Mouse (Mus musculus) neutrophil, adult 59 days (primary cell): ENCODE data around the gene Smad6. TPM values are rescaled to one million over a fixed set of nuclear protein-coding genes. Genes with fewer than 3 reads are reported as not detected.

Experiments used
- total RNA-seq, 2 experiments: library from RNA; stranded (reverse); gene quantifications; 1 replicate in 1 of 2; 2 replicates in 1 of 2; pipeline ENCODE4 v1.2.4; 2023

The Smad6 gene
- 1 to 10 TPM; 1.1 to 2.1 TPM for total RNA-seq

DNA sequence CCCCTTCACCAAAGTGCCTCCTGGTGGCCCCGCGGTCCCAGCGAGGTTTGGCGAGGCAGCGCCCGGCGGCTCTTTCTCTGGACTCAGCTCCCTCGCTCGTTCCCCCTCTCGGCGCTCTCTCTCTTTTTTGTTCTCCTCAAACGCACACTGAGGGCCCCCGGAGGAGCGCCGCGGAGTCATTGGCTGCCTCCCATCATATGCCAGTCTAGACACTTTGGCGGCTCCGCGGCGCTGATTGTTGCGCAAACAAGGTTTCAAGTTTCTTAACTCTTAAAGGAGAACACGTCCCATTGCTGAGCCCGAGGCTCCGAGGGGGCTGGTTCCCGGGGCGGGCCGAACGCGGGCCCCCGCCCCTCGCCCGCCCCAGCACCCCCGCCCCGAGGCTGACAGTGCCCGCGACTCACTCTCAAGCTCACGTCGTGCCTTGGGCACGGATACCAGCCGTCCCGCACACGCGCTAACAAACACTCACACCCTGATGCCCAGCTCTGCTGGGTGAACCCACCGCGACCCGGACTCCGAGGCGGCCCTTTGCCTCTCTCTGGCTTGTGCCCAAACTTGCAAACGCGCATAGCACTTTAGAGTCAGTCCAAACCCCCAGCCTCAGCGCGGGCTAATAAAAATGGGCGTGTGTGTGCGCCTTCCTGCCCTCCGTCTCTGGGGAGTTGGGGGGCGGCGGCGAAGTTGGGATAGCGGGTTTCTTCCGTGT lies at the start of gene Smad6:
Gene Smad6, minus strand, starts transcription at position 207 of the 709 bp plus-strand sequence.

Other genes with a start within 250 kb of the Smad6 start
- not detected for gene Lctl, start 95.1 kb upstream of the Smad6 start, total RNA-seq
- 10 to 100 TPM; 18.8 to 22.3 TPM for gene Zwilch, start 151.0 kb upstream of the Smad6 start, total RNA-seq
- 100 to 1,000 TPM; 617 to 686 TPM for gene Rpl4, start 151.3 kb upstream of the Smad6 start, total RNA-seq
- 10 to 100 TPM; 30.9 to 33.0 TPM for gene Snapc5, start 157.2 kb upstream of the Smad6 start, total RNA-seq
- gene Uchl4, start 213.1 kb upstream of the Smad6 start, total RNA-seq, result 1 to 10 TPM in 1 of 2 experiments, not detected in 1; 1.2 TPM
- 10 to 100 TPM; 84.2 to 87.7 TPM for gene Map2k1, start 231.6 kb upstream of the Smad6 start, total RNA-seq